In genomic region chr10:95664613-95665012, GRCm38 (mm10) we compare ENCODE assay signal across 27 mouse cellular contexts. TPM values are rescaled to one million over a fixed set of nuclear protein-coding genes. Genes with fewer than 3 reads are reported as not detected.
"Had no signal": no experiment of that assay in that cellular context is flagged by ENCODE, and none has a peak within 500 bp of the region (broad histone marks: within the 10 kb centered on the region; RNA-seq: fewer than 3 reads in every experiment).

No protein-coding gene starts in this region.

- H3K4me2 ChIP-seq: lung, embryonic 14.5 days; midbrain, embryonic 12.5 days; neural tube, embryonic 13.5 days; neural tube, embryonic 15.5 days had no signal

- H3K9ac ChIP-seq: lung, embryonic 14.5 days; midbrain, embryonic 12.5 days; neural tube, embryonic 13.5 days; neural tube, embryonic 15.5 days had no signal

- DNase-seq: lung, adult 18-20 months; lung, embryonic 14.5 days; lung, postnatal 14 days; lung, postnatal 4 days; midbrain, embryonic 14.5 days; retina, postnatal 1 day; right cerebral cortex, adult 18-20 months; right cerebral cortex, postnatal 25 days; right cerebral cortex, postnatal 4 days; spleen, adult 18-20 months; thymus, adult 18-20 months; thymus, postnatal 14 days; thymus, postnatal 36 days had no signal

- H3K4me3 ChIP-seq: midbrain, embryonic 10.5 days; midbrain, embryonic 12.5 days; myocyte; neural tube, embryonic 13.5 days; neural tube, embryonic 15.5 days had no signal

- H3K27ac ChIP-seq: midbrain, embryonic 10.5 days; midbrain, embryonic 12.5 days; neural tube, embryonic 13.5 days; neural tube, embryonic 15.5 days had no signal

- H3K36me3 ChIP-seq: midbrain, embryonic 10.5 days; midbrain, embryonic 12.5 days; neural tube, embryonic 13.5 days; neural tube, embryonic 15.5 days had no signal

- H3K4me1 ChIP-seq: neural tube, embryonic 13.5 days had no signal

- H3K27me3 ChIP-seq: midbrain, embryonic 12.5 days; neural tube, embryonic 13.5 days; neural tube, embryonic 15.5 days had no signal

- ATAC-seq: midbrain, embryonic 16.5 days had no signal

- H3K9me3 ChIP-seq: midbrain, embryonic 10.5 days; midbrain, embryonic 12.5 days; neural tube, embryonic 13.5 days had no signal

RNA-seq across cellular contexts. Expression of gene Anapc15-ps, which starts 8.6 kb away (rescaled TPM):
- total RNA-seq: megakaryocyte, adult 5-6 weeks had no signal
- polyA plus RNA-seq: liver, embryonic 16.5 days; lung, embryonic 14.5 days; lung, embryonic 16.5 days; midbrain, embryonic 10.5 days; midbrain, embryonic 12.5 days; midbrain, embryonic 14.5 days; midbrain, embryonic 16.5 days; neural tube, embryonic 11.5 days; neural tube, embryonic 13.5 days; neural tube, embryonic 15.5 days; small intestine, adult 2 months; stomach, embryonic 14.5 days; stomach, embryonic 16.5 days; thymus, postnatal 0 days had no signal
